Mouse (Mus musculus): Measurements from ENCODE around the gene Rnd1. TPM values are rescaled to one million over a fixed set of nuclear protein-coding genes. Genes with fewer than 3 reads are reported as not detected.

The Rnd1 gene
- polyA plus RNA-seq, 1 experiment, result not detected

DNA sequence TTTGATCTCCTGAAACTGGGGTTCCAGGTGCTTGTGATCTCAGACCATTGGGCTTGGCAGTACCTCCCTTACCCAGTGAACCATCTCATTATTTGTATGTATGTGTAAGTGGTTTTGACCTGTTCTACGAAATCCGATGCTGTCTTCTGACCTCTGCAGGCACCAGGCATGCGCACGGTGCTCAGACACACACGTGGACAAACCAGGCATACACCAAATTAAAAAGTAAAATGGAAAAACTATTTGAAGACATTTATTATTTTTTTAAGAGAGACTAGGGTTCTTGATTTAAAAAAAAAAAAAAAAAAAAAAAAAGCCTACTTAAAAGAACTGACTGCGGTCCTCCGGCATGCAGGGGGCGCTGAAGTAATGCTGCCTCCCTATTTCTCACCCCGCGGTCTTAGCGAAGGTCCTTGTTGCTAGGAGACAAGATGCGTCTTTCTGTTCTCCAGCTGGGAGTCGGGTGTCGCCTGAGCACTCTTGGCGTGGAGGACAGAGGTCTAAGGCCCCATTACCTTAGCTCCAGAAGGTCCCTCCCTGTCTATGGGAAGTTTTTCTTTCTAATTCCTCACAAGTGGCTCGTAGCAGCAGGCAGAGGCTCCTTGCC is 30.6 kb upstream of the Rnd1 start, which contains the start of gene Ccdc65:
TSS of gene Ccdc65 (plus strand) at position 442 of the 607 bp plus-strand sequence.
- H3K27me3 ChIP-seq (ENCODE audit: control insufficient read depth), result peaks cover 45% of the 10 kb centered on the region
- no peaks in the 10 kb centered on the region for H3K9me3 ChIP-seq (ENCODE audit: control insufficient read depth, low read length)
- peak within 1 kb of the TSS; percentile 27 for H3K4me3 ChIP-seq (replicated peaks)
- H3K4me1 ChIP-seq (ENCODE audit: control insufficient read depth), result peaks cover 3% of the 10 kb centered on the region
- TF ChIP-seq GATA1 (IDR thresholded peaks at IDR 0.05; ENCODE audit: low read length) (no peak), TAL1 (IDR thresholded peaks at IDR 0.05; ENCODE audit: low read length) (no peak)
- no peaks in the 10 kb centered on the region for H3K36me3 ChIP-seq (ENCODE audit: control insufficient read depth)

DNA sequence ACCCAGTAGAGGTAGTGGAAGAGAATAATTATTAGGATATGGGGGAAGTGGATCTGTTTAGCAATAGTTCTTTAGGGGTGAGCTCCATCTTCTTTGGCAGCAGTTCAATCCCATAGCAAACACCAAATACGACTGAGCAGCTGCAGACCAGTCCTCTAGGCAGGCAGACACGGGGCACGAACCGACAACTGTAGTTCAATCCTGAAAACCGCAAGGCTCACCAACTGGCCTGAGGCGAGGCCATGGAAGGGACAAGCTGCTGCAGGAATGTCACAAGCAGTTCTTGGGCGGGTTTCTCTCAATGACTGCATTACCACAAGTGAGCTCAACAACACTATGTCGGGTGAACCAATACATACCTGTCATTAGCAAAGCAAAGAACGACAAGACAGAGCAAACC is 27.1 kb upstream of the Rnd1 start:
- H3K4me1 ChIP-seq (ENCODE audit: control insufficient read depth), result peaks cover 6% of the 10 kb centered on the region
- no peak overlapping the region for H3K4me3 ChIP-seq (replicated peaks)
- no peaks in the 10 kb centered on the region for H3K36me3 ChIP-seq (ENCODE audit: control insufficient read depth)
- H3K27me3 ChIP-seq (ENCODE audit: control insufficient read depth), result peaks cover 79% of the 10 kb centered on the region
- no peaks in the 10 kb centered on the region for H3K9me3 ChIP-seq (ENCODE audit: control insufficient read depth, low read length)
- TF ChIP-seq GATA1 (IDR thresholded peaks at IDR 0.05; ENCODE audit: low read length) (no peak), TAL1 (IDR thresholded peaks at IDR 0.05; ENCODE audit: low read length) (no peak)

GRCm38 (mm10) chr15:98699190-98700105 is 22.2 kb upstream of the Rnd1 start:
- H3K27me3 ChIP-seq (ENCODE audit: control insufficient read depth), result peaks cover 67% of the 10 kb centered on the region
- H3K9me3 ChIP-seq (ENCODE audit: control insufficient read depth, low read length), result no peaks in the 10 kb centered on the region
- H3K36me3 ChIP-seq (ENCODE audit: control insufficient read depth), result no peaks in the 10 kb centered on the region
- H3K4me1 ChIP-seq (ENCODE audit: control insufficient read depth), result peaks cover 5% of the 10 kb centered on the region
- TF ChIP-seq TAL1 (IDR thresholded peaks at IDR 0.05; ENCODE audit: low read length), result no peak
- no peak for TF ChIP-seq GATA1 (IDR thresholded peaks at IDR 0.05; ENCODE audit: low read length)
- no peak overlapping the region for H3K4me3 ChIP-seq (replicated peaks)

- Histone ChIP-seq H3K4me1 (ENCODE audit: control insufficient read depth) (peaks cover 5% of the 10 kb centered on the region), H3K36me3 (ENCODE audit: control insufficient read depth) (no peaks in the 10 kb centered on the region), H3K9me3 (ENCODE audit: control insufficient read depth, low read length) (no peaks in the 10 kb centered on the region), H3K4me3 (replicated peaks) (no peak overlapping the region), H3K27me3 (ENCODE audit: control insufficient read depth) (peaks cover 47% of the 10 kb centered on the region)
- TF ChIP-seq TAL1 (IDR thresholded peaks at IDR 0.05; ENCODE audit: low read length), result no peak
- TF ChIP-seq GATA1 (IDR thresholded peaks at IDR 0.05; ENCODE audit: low read length), result no peak
Observed at GRCm38 (mm10) chr15:98696216-98696615, 19.0 kb upstream of the Rnd1 start.

DNA sequence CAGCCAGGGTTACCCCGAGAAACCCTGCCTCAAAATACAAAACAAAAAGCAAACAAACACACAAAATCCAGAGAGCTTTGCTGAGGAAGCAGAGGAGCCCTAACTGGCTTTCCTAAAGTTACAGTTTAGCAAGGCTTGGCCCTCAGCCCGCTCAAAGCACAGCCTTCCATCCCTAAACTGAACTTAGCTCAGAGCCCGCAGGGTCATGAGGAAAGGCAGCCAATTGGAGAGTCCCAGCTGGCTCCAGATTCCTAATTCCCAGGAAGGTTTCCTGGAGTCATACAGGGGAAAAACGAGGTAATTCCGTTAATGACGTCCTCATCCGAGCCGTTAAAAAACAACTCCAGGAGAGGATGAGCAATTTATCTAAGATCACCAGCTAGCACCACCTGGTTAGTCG is 18.5 kb upstream of the Rnd1 start:
- H3K27me3 ChIP-seq (ENCODE audit: control insufficient read depth), result peaks cover 42% of the 10 kb centered on the region
- TF ChIP-seq GATA1 (IDR thresholded peaks at IDR 0.05; ENCODE audit: low read length) (no peak), TAL1 (IDR thresholded peaks at IDR 0.05; ENCODE audit: low read length) (no peak)
- H3K36me3 ChIP-seq (ENCODE audit: control insufficient read depth), result no peaks in the 10 kb centered on the region

GRCm38 (mm10) chr15:98692171-98692715 is 15.0 kb upstream of the Rnd1 start:
- Histone ChIP-seq H3K9me3 (ENCODE audit: control insufficient read depth, low read length) (no peaks in the 10 kb centered on the region), H3K36me3 (ENCODE audit: control insufficient read depth) (no peaks in the 10 kb centered on the region), H3K4me3 (replicated peaks) (no peak overlapping the region), H3K4me1 (ENCODE audit: control insufficient read depth) (peaks cover 1% of the 10 kb centered on the region; the same call in 1 of the 2 replicates), H3K27me3 (ENCODE audit: control insufficient read depth) (peaks cover 22% of the 10 kb centered on the region)
- TF ChIP-seq GATA1 (IDR thresholded peaks at IDR 0.05; ENCODE audit: low read length) (no peak), TAL1 (IDR thresholded peaks at IDR 0.05; ENCODE audit: low read length) (no peak)

More for the DNA sequence above, 18.5 kb upstream of the Rnd1 start:
- Histone ChIP-seq H3K4me3 (replicated peaks) (no peak overlapping the region), H3K9me3 (ENCODE audit: control insufficient read depth, low read length) (no peaks in the 10 kb centered on the region), H3K4me1 (ENCODE audit: control insufficient read depth) (peaks cover 5% of the 10 kb centered on the region)

GRCm38 (mm10) chr15:98691486-98692147 is 14.4 kb upstream of the Rnd1 start:
- no peaks in the 10 kb centered on the region for H3K36me3 ChIP-seq (ENCODE audit: control insufficient read depth)
- TF ChIP-seq TAL1 (IDR thresholded peaks at IDR 0.05; ENCODE audit: low read length) (no peak), GATA1 (IDR thresholded peaks at IDR 0.05; ENCODE audit: low read length) (no peak)

DNA sequence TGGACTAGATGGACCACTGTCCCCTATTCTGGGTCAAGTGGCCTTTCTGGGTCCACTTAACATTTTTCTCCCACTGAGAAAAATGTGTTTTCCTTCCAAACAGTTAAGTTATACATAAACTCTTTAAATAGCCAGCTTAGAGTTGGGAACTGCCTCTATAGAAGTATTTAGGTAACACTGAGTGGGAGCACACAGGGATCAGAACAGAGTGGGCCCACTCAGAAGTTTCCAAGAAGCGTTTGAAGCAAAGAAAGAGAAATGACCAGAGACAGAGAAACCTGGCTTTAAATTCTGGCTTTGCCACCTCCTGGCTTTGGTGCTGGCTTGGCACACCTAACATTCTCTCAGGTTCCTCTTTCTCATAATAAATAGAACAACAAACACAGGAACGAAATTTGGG is 12.4 kb upstream of the Rnd1 start:
- peaks cover 2% of the 10 kb centered on the region; the same call in 1 of the 2 replicates for H3K9me3 ChIP-seq (ENCODE audit: control insufficient read depth, low read length)
- H3K36me3 ChIP-seq (ENCODE audit: control insufficient read depth), result no peaks in the 10 kb centered on the region
- H3K4me1 ChIP-seq (ENCODE audit: control insufficient read depth), result no peaks in the 10 kb centered on the region
- H3K4me3 ChIP-seq (replicated peaks), result no peak overlapping the region
- TF ChIP-seq TAL1 (IDR thresholded peaks at IDR 0.05; ENCODE audit: low read length) (no peak), GATA1 (IDR thresholded peaks at IDR 0.05; ENCODE audit: low read length) (no peak)
- peaks cover 18% of the 10 kb centered on the region for H3K27me3 ChIP-seq (ENCODE audit: control insufficient read depth)

More at GRCm38 (mm10) chr15:98691486-98692147, 14.4 kb upstream of the Rnd1 start:
- H3K4me3 ChIP-seq (replicated peaks), result no peak overlapping the region
- peaks cover 22% of the 10 kb centered on the region for H3K27me3 ChIP-seq (ENCODE audit: control insufficient read depth)
- H3K9me3 ChIP-seq (ENCODE audit: control insufficient read depth, low read length), result no peaks in the 10 kb centered on the region
- H3K4me1 ChIP-seq (ENCODE audit: control insufficient read depth), result peaks cover 1% of the 10 kb centered on the region; the same call in 1 of the 2 replicates
